Mouse (Mus musculus): ENCODE results near the gene Mrpl33.

- TF ChIP-seq POLR2A (IDR thresholded peaks at IDR 0.05; ENCODE audit: control insufficient read depth, extremely low read depth, insufficient read depth, low read length, poor library complexity) (no peak), CTCF (IDR thresholded peaks at IDR 0.05; ENCODE audit: borderline replicate concordance, control insufficient read depth, extremely low read depth, insufficient read depth, low read length, poor library complexity) (no peak)
Observed at GRCm38 (mm10) chr5:31706826-31707225, 110.1 kb downstream of the Mrpl33 start.
